Mouse (Mus musculus): ENCODE data around the gene Fpgs. TPM values are rescaled to one million over a fixed set of nuclear protein-coding genes. Genes with fewer than 3 reads are reported as not detected.

Gene Fpgs
- total and polyA plus RNA-seq, 3 experiments, result 4.6 to 18.0 (median 5.7) TPM

DNA sequence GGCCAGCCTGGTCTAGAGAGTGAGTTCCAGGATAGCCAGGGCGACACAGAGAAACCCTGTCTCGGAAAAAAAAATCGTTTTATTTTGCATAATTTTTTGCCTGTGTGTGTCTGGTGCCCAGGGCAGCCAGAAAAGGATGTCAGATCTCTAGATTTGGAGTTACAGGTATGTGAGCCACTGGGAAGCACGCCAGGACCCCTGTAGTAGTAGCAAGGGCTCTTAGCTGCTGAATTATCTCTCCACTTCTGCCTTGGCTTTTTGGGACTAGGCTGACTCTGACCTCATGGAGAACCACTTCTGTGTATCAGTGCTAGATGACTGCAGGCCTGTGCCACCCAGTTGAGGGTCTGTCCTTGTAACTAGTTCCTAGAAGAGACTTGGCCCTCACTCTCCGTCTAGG, 62.1 kb downstream of the Fpgs start:
- no peak for TF ChIP-seq CTCF (IDR thresholded peaks at IDR 0.05)
- no peak for TF ChIP-seq EP300 (IDR thresholded peaks at IDR 0.05; ENCODE audit: insufficient read depth, low read depth, low read length)
- no peak for TF ChIP-seq POLR2A (IDR thresholded peaks at IDR 0.05; ENCODE audit: insufficient read depth, low read depth, low read length)
- peak overlapping the region; percentile 95 for H3K27ac ChIP-seq
- H3K4me3 ChIP-seq, result no peak overlapping the region
- no peaks in the 10 kb centered on the region for H3K36me3 ChIP-seq (ENCODE audit: control insufficient read depth, insufficient read depth, low read length)
- no peaks in the 10 kb centered on the region for H3K79me2 ChIP-seq (replicated peaks; ENCODE audit: control insufficient read depth, insufficient read depth, low read length)
- no peaks in the 10 kb centered on the region for H3K27me3 ChIP-seq (ENCODE audit: control insufficient read depth, insufficient read depth, low read length)
- WGBS, result 77% methylated on average over 5 of the region's 5 CpGs
- H3K9ac ChIP-seq (ENCODE audit: low read depth, low read length), result no peak overlapping the region
- no peak for DNase-seq
- peaks cover 35% of the 10 kb centered on the region for H3K4me1 ChIP-seq (ENCODE audit: control insufficient read depth, insufficient read depth, low read length)
- intact Hi-C loops (cut with DNase I), result no loop called here

DNA sequence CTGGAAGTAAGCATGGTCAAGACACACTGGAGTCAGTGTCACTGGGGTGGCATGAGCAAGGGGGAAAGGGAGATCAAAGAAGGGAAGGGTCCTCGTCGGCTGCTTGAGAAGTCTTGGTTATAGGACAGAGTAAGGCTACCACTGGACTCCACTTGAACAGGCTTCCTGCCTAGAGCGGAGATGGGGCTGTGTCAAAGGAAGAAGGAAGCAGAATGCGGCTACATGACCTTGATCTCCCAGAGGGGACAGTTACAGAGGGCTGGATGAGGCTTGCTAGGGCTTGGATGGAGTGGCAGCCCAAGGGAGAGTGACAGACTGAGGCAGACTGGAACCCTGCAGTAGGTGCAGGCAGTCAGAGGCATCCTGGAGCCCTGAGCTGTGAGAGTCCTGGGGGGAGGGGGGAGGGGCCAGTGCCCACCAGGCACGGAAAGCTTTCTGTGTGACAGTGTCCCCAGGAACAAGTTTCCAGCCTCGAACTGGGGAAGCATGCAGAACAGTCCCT, 63.3 kb downstream of the Fpgs start:
- no peak for DNase-seq
- intact Hi-C loops (cut with DNase I), result no loop called here
- Histone ChIP-seq H3K4me3 (no peak overlapping the region), H3K79me2 (replicated peaks; ENCODE audit: control insufficient read depth, insufficient read depth, low read length) (no peaks in the 10 kb centered on the region), H3K4me1 (ENCODE audit: control insufficient read depth, insufficient read depth, low read length) (peaks cover 34% of the 10 kb centered on the region), H3K27me3 (ENCODE audit: control insufficient read depth, insufficient read depth, low read length) (no peaks in the 10 kb centered on the region), H3K9ac (ENCODE audit: low read depth, low read length) (0 out of 2 replicates have a peak overlapping the region, but pooled peaks have one; percentile 1), H3K36me3 (ENCODE audit: control insufficient read depth, insufficient read depth, low read length) (no peaks in the 10 kb centered on the region), H3K27ac (peak overlapping the region; percentile 63)
- 35% methylated on average over 6 of the region's 6 CpGs for WGBS
- TF ChIP-seq EP300 (IDR thresholded peaks at IDR 0.05; ENCODE audit: insufficient read depth, low read depth, low read length) (no peak), POLR2A (IDR thresholded peaks at IDR 0.05; ENCODE audit: insufficient read depth, low read depth, low read length) (0 out of 2 replicates have a peak, but pooled peaks have one; percentile 18), CTCF (IDR thresholded peaks at IDR 0.05) (no peak)

DNA sequence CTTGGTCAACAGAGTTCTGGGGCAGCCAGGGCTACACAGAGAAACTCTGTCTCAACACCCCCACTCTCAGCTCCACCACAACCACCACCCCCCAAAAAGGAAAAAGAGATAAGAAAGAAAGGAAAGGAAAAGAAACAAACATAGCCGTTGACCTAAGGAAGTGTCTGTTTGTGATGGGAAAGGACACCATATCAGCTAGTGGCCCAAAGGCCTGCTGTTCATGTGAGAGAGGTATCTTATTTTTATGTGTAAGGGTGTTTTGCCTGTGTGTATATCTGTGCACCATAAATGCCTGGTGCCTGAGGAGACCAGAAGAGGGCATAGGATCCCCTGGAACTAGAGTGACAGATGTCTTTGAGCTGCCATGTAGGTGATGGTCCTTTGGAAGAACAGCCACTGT, 64.3 kb downstream of the Fpgs start:
- WGBS, result 36% methylated on average over 1 of the region's 1 CpGs
- no peaks in the 10 kb centered on the region for H3K36me3 ChIP-seq (ENCODE audit: control insufficient read depth, insufficient read depth, low read length)
- DNase-seq, result no peak

DNA sequence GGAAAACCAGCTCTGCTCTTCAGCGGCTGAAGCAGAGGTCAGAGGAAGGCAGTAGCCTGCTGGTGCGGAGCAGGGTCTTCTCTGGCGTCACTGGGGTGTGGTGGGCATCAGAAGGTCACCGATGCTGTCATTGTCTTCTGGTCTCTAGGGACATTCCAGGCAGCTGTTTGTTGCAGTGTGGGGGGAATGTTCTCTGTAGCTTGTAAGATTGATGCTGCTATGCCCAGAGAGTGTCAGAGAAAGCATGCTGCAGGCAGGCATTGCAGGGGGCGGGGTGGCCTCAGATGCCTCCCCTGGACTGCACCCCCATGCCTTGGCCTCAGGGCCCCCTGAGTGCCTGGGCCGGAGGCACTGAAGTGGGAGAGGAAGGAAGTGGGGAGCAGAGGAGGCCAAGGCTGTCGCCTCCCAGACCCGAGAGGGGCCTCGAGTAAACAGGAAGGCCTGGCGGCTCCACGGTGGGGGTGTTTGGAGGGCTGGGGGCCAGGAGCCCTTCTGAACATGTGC, 66.1 kb downstream of the Fpgs start:
- DNase-seq, result peak; percentile 78 to 85
- intact Hi-C loops (cut with DNase I), result loop anchor here (2.0 kb wide), 1 partner anchor 17 kb away; no protein-coding TSS in a partner anchor
- TF ChIP-seq CTCF (IDR thresholded peaks at IDR 0.05), result no peak
- peak; percentile 47; the same call in 1 of the 2 replicates for TF ChIP-seq POLR2A (IDR thresholded peaks at IDR 0.05; ENCODE audit: insufficient read depth, low read depth, low read length)
- peak; percentile 63 for TF ChIP-seq EP300 (IDR thresholded peaks at IDR 0.05; ENCODE audit: insufficient read depth, low read depth, low read length)
- Histone ChIP-seq H3K79me2 (replicated peaks; ENCODE audit: control insufficient read depth, insufficient read depth, low read length) (no peaks in the 10 kb centered on the region), H3K9ac (ENCODE audit: low read depth, low read length) (0 out of 2 replicates have a peak overlapping the region, but pooled peaks have one; percentile 1), H3K36me3 (ENCODE audit: control insufficient read depth, insufficient read depth, low read length) (no peaks in the 10 kb centered on the region), H3K4me1 (ENCODE audit: control insufficient read depth, insufficient read depth, low read length) (peaks cover 29% of the 10 kb centered on the region), H3K27me3 (ENCODE audit: control insufficient read depth, insufficient read depth, low read length) (no peaks in the 10 kb centered on the region), H3K4me3 (no peak overlapping the region), H3K27ac (peak overlapping the region; percentile 80)
- WGBS, result 10% methylated on average over 11 of the region's 11 CpGs

More for the DNA sequence above, 64.3 kb downstream of the Fpgs start:
- H3K4me3 ChIP-seq, result no peak overlapping the region
- H3K27ac ChIP-seq, result no peak overlapping the region; the same call in 1 of the 2 replicates
- intact Hi-C loops (cut with DNase I), result loop anchor here (2.0 kb wide), 1 partner anchor 15 kb away; no protein-coding TSS in a partner anchor
- no peaks in the 10 kb centered on the region for H3K27me3 ChIP-seq (ENCODE audit: control insufficient read depth, insufficient read depth, low read length)
- H3K4me1 ChIP-seq (ENCODE audit: control insufficient read depth, insufficient read depth, low read length), result peaks cover 30% of the 10 kb centered on the region
- H3K79me2 ChIP-seq (replicated peaks; ENCODE audit: control insufficient read depth, insufficient read depth, low read length), result no peaks in the 10 kb centered on the region
- H3K9ac ChIP-seq (ENCODE audit: low read depth, low read length), result no peak overlapping the region
- TF ChIP-seq EP300 (IDR thresholded peaks at IDR 0.05; ENCODE audit: insufficient read depth, low read depth, low read length) (no peak), CTCF (IDR thresholded peaks at IDR 0.05) (0 out of 2 replicates have a peak, but pooled peaks have one; percentile 4), POLR2A (IDR thresholded peaks at IDR 0.05; ENCODE audit: insufficient read depth, low read depth, low read length) (no peak)

DNA sequence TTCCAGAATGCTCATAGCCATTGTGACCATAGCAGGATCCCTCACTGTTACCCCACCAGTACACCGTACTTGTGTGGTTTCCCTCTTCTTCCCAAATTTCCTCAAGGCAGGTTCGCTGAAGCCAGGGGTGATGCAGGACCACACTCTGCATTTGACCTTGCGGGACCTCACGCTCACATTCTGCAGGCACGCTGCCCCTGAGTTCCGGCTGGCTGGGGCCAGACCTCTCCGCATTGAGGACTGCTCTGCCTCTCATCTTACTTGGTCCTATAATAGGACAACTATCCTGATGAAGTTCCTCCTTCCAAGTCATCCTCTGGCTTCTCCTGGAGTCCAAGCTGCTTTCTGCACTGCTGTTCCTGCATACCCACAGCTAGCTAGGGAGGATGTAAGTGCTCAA, 67.3 kb downstream of the Fpgs start:
- H3K4me1 ChIP-seq (ENCODE audit: control insufficient read depth, insufficient read depth, low read length), result peaks cover 28% of the 10 kb centered on the region
- DNase-seq, result no peak
- H3K27ac ChIP-seq, result peak overlapping the region; percentile 80
- TF ChIP-seq EP300 (IDR thresholded peaks at IDR 0.05; ENCODE audit: insufficient read depth, low read depth, low read length) (no peak), POLR2A (IDR thresholded peaks at IDR 0.05; ENCODE audit: insufficient read depth, low read depth, low read length) (no peak), CTCF (IDR thresholded peaks at IDR 0.05) (no peak)
- no peak overlapping the region for H3K9ac ChIP-seq (ENCODE audit: low read depth, low read length)
- no peak overlapping the region for H3K4me3 ChIP-seq
- H3K36me3 ChIP-seq (ENCODE audit: control insufficient read depth, insufficient read depth, low read length), result no peaks in the 10 kb centered on the region
- no peaks in the 10 kb centered on the region for H3K79me2 ChIP-seq (replicated peaks; ENCODE audit: control insufficient read depth, insufficient read depth, low read length)
- intact Hi-C loops (cut with DNase I), result no loop called here
- WGBS, result 69% methylated on average over 7 of the region's 7 CpGs
- no peaks in the 10 kb centered on the region for H3K27me3 ChIP-seq (ENCODE audit: control insufficient read depth, insufficient read depth, low read length)

All from heart, adult 2 months (tissue).